Mouse (Mus musculus): ENCODE measurements at regions not wholly inside any gene's neighbourhood (a gene's known extent, or its start where the extent isn't known, plus 50 kb on each side); places are given as distances from the start of the nearest gene placed in this dataset.
"Not testable (repeated sequence)": the region's sequence is repeated elsewhere in the genome, so short reads cannot be mapped to it uniquely, and the experiment has no call there.

GRCm38 (mm10) chr1:181283539-181283938 is 68.9 kb upstream of the Cnih3 start:
- not testable (repeated sequence) for TF ChIP-seq CTCF (IDR thresholded peaks at IDR 0.05; ENCODE audit: extremely low read depth, insufficient read depth, insufficient read length, insufficient replicate concordance); POLR2A (IDR thresholded peaks at IDR 0.05; ENCODE audit: low read depth, low read length)
